Mouse (Mus musculus): ENCODE measurements around the gene Tgoln1. TPM values are rescaled to one million over a fixed set of nuclear protein-coding genes. Genes with fewer than 3 reads are reported as not detected.
A peak's percentile ranks its signal among the peaks of the same experiment; 100 is the strongest.

The Tgoln1 gene
- polyA plus RNA-seq, 1 experiment from 2014 or later, result 46.3 TPM

DNA sequence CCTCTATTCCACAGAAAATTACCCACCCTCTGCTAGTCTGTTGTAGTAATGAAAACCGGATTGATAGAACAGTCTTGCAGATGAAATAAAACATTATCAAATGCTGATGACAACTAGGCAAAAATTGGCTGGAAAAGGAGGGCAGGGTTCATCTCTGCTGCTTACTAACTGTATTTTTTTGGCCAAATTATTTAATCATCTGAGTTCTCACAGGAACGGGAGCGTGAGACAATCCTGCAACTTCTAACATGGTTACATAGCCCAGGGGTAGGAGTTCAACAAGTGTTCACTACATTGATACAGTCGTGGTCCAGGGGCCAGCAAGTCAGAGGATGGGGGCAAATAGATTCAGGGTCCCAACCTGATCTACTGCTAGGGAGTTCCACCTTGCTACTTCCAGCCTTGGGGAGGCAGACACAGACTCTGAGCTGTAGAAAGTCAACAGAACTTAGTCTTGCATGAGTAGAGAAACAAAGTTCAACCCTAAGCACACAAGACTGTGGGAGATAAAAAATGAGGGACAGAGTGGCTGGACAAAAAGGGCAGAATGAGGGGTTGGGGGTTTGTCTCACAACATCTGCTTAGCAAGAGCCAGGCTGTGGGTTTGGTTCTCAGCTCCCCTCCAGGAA, 33.5 kb downstream of the Tgoln1 start:
- Histone ChIP-seq H3K4me1 (ENCODE audit: insufficient read depth, low read length) (no peaks in the 10 kb centered on the region), H3K9me3 (ENCODE audit: low read length) (no peaks in the 10 kb centered on the region), H3K4me2 (replicated peaks; ENCODE audit: low read depth, low read length) (no peak overlapping the region), H3K27ac (ENCODE audit: low read length) (no peak overlapping the region), H3K27me3 (ENCODE audit: insufficient read depth, low read length) (no peaks in the 10 kb centered on the region), H3K36me3 (ENCODE audit: insufficient read depth, low read length) (0 out of 2 replicates have a peak, but pooled peaks cover 3% of the 10 kb centered on the region), H3K9ac (replicated peaks; ENCODE audit: low read length) (no peak overlapping the region), H3K4me3 (ENCODE audit: low read length) (no peak overlapping the region)
- 83% methylated on average over 4 of the region's 4 CpGs for WGBS
- ATAC-seq (ENCODE audit: low FRiP score, low TSS enrichment), result no peak

DNA sequence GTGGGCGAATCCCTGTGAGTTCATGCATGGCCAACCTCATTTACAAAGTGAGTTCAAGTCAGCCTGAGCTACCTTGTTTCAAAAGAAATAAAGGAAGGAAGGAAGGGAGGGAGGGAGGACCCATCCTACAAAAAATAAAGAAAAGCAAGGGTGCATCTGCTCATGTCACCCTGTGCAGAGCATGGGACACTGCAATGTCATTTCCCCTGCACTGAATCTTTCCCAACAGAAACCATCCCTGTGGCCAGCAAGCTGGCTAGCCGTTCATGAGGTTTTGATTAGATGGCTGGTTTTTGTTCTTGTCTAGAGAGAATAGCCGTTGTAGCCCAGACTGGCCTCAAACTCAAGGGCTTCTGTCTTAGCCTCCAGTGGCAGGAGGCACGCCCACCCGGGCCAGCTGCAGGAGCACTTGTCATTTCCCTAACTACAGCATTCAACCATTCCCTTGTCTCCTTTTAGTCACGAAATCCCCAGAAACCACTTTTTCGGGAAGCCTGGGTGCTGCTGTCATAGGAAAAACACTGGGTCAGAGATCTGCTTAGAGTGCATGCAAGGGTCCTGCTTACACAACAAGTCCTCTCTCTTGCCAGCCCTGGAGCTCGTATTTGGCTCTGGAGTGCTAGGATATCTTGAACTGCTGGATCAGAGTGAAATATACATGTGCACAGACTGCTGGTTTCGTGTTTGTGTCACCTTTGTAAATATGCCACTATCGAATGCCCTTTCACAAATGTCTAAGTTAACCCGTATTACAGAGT, 35.0 kb downstream of the Tgoln1 start:
- 76% methylated on average over 11 of the region's 11 CpGs for WGBS
- no peaks in the 10 kb centered on the region for H3K4me1 ChIP-seq (ENCODE audit: insufficient read depth, low read length)
- no peak overlapping the region for H3K27ac ChIP-seq (ENCODE audit: low read length)
- H3K9ac ChIP-seq (replicated peaks; ENCODE audit: low read length), result no peak overlapping the region
- no peak overlapping the region for H3K4me3 ChIP-seq (ENCODE audit: low read length)
- H3K36me3 ChIP-seq (ENCODE audit: insufficient read depth, low read length), result 0 out of 2 replicates have a peak, but pooled peaks cover 2% of the 10 kb centered on the region
- no peak for ATAC-seq (ENCODE audit: low FRiP score, low TSS enrichment)
- H3K9me3 ChIP-seq (ENCODE audit: low read length), result no peaks in the 10 kb centered on the region
- H3K4me2 ChIP-seq (replicated peaks; ENCODE audit: low read depth, low read length), result no peak overlapping the region
- no peaks in the 10 kb centered on the region for H3K27me3 ChIP-seq (ENCODE audit: insufficient read depth, low read length)

DNA sequence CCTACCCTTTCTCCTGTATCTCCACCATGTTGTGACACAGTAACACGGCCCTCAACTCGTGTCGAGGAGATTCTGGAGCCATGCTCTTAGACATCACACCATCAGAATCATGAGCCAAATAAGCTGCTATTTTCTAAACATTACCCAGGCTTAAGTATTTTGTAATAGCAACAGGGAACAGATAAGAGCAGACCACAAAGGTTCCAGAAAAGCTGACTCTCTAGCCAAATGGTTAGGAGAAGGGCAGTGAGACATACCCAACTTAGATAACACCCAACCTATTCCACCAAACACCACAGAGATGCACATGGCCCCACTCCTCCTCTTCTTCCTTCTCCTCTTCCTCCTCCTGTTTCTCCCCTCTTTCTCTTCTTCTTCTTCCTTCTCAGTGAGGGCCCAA, 40.8 kb downstream of the Tgoln1 start:
- H3K27ac ChIP-seq (ENCODE audit: low read length), result no peak overlapping the region

DNA sequence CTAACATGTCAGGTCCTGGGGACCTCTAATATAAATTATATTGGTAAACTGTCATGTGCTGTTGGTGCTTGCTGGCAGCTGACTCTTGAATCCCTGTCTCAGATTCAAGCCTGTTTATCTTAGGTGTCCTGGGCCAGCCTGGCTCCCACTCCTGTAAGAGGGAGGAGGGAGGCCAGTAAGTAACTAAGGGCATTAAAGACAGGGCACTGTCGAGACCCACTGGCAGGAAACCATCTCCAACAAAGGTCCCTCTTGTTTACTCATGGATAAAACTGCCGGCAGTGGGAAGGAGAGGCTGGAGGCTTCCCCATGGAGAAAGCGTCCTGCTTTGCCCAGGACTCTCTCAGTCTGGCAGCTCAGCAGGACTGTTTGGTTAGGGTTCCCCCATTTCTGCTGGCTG, 45.0 kb downstream of the Tgoln1 start:
- Histone ChIP-seq H3K27ac (ENCODE audit: low read length) (no peak overlapping the region), H3K27me3 (ENCODE audit: insufficient read depth, low read length) (no peaks in the 10 kb centered on the region), H3K9me3 (ENCODE audit: low read length) (no peaks in the 10 kb centered on the region), H3K4me1 (ENCODE audit: insufficient read depth, low read length) (no peaks in the 10 kb centered on the region), H3K4me2 (replicated peaks; ENCODE audit: low read depth, low read length) (no peak overlapping the region), H3K9ac (replicated peaks; ENCODE audit: low read length) (no peak overlapping the region), H3K4me3 (ENCODE audit: low read length) (no peak overlapping the region), H3K36me3 (ENCODE audit: insufficient read depth, low read length) (peaks cover 7% of the 10 kb centered on the region)
- no peak for ATAC-seq (ENCODE audit: low FRiP score, low TSS enrichment)
- 46% methylated on average over 3 of the region's 3 CpGs for WGBS

More for the DNA sequence above, 40.8 kb downstream of the Tgoln1 start:
- peaks cover 9% of the 10 kb centered on the region for H3K36me3 ChIP-seq (ENCODE audit: insufficient read depth, low read length)
- no peak overlapping the region for H3K9ac ChIP-seq (replicated peaks; ENCODE audit: low read length)
- no peaks in the 10 kb centered on the region for H3K27me3 ChIP-seq (ENCODE audit: insufficient read depth, low read length)
- H3K4me3 ChIP-seq (ENCODE audit: low read length), result no peak overlapping the region
- no peak overlapping the region for H3K4me2 ChIP-seq (replicated peaks; ENCODE audit: low read depth, low read length)
- H3K9me3 ChIP-seq (ENCODE audit: low read length), result no peaks in the 10 kb centered on the region
- ATAC-seq (ENCODE audit: low FRiP score, low TSS enrichment), result no peak
- H3K4me1 ChIP-seq (ENCODE audit: insufficient read depth, low read length), result no peaks in the 10 kb centered on the region
- WGBS, result 96% methylated on average over 3 of the region's 3 CpGs

DNA sequence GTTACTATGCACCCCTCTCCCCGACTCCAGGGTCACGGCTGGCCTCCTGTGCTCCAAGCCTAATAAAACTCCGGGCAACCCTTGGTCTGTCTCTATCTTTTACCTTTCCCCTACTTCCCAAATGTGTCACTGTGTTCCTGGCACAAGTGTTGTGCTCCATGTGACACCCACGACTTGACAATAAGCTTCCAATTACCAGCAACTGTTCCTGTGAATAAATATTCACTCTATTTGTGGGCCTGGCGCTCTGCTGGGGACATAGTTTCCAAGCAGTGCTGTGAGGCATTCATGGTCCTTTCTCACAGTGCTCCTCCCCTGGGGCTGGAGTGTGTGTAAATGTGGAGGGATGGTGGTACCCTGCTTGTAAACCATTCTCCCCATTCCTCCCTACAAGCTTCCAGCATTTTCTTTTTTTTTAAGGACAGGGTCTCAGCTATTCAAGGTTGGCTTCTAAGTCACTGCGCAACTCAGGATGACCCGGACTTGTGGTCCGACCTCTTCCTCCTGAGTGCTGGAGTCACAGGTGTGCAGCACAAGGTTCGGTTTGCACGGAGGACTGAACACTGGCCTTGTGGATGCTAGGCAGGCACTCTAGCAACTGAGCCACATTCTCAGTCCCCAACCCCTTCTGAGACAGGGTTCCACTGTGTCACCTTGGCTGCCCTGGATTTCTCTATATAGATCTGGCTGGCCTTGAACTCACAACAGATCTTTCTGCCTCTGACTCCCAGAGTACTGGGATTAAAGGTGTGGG, 46.0 kb downstream of the Tgoln1 start:
- H3K4me3 ChIP-seq (ENCODE audit: low read length), result no peak overlapping the region

DNA sequence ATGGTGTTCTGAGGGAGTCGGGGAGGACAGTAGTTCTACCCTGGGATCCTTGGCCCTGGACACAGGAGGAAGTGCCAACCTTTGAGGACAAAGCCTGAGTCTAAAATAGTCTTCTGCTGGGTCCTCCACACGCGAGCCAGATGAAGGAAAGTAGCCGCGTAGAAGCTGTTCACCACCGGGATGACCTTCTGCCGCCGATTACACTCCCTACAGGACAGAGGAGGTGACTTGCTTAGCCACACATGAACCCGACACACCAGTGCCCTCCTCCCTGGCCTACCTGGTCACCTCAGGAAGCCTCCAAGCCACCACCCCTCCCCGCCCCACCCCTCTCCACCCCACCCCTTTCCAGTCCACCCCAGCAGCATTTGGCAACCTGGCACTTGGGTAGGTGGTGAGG, 48.1 kb downstream of the Tgoln1 start:
- no peak overlapping the region for H3K4me3 ChIP-seq (ENCODE audit: low read length)
- ATAC-seq (ENCODE audit: low FRiP score, low TSS enrichment), result no peak
- WGBS, result 88% methylated on average over 10 of the region's 10 CpGs
- H3K27ac ChIP-seq (ENCODE audit: low read length), result no peak overlapping the region
- no peaks in the 10 kb centered on the region for H3K9me3 ChIP-seq (ENCODE audit: low read length)
- H3K4me1 ChIP-seq (ENCODE audit: insufficient read depth, low read length), result peaks cover 8% of the 10 kb centered on the region; the same call in 1 of the 2 replicates
- no peak overlapping the region for H3K4me2 ChIP-seq (replicated peaks; ENCODE audit: low read depth, low read length)
- no peaks in the 10 kb centered on the region for H3K27me3 ChIP-seq (ENCODE audit: insufficient read depth, low read length)
- H3K36me3 ChIP-seq (ENCODE audit: insufficient read depth, low read length), result 0 out of 2 replicates have a peak, but pooled peaks cover 3% of the 10 kb centered on the region
- no peak overlapping the region for H3K9ac ChIP-seq (replicated peaks; ENCODE audit: low read length)

More for the DNA sequence above, 46.0 kb downstream of the Tgoln1 start:
- no peak for ATAC-seq (ENCODE audit: low FRiP score, low TSS enrichment)
- Histone ChIP-seq H3K4me2 (replicated peaks; ENCODE audit: low read depth, low read length) (no peak overlapping the region), H3K9ac (replicated peaks; ENCODE audit: low read length) (no peak overlapping the region), H3K27ac (ENCODE audit: low read length) (no peak overlapping the region), H3K27me3 (ENCODE audit: insufficient read depth, low read length) (no peaks in the 10 kb centered on the region), H3K36me3 (ENCODE audit: insufficient read depth, low read length) (peaks cover 7% of the 10 kb centered on the region), H3K4me1 (ENCODE audit: insufficient read depth, low read length) (0 out of 2 replicates have a peak, but pooled peaks cover 2% of the 10 kb centered on the region), H3K9me3 (ENCODE audit: low read length) (no peaks in the 10 kb centered on the region)
- WGBS, result 82% methylated on average over 10 of the region's 10 CpGs

DNA sequence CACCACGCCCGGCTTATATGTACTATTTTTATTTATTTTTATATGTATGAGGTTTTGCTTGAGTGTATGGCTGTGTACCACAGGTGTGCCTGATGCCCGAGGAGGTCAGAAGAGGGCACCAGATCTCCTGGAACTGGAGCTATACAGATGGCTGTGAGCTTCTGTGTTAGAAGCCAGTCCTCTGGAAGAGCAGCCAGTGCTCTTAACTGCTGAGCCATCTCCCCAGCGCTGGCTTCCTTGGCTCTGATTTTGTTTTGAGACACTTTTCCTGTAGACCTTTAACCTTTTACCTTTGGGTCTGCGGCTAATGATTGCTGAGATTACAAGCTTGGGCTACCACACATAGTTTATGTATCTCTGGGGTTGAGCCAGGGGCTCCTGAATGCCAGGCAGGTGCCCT, 49.3 kb downstream of the Tgoln1 start:
- Histone ChIP-seq H3K4me2 (replicated peaks; ENCODE audit: low read depth, low read length) (no peak overlapping the region), H3K36me3 (ENCODE audit: insufficient read depth, low read length) (no peaks in the 10 kb centered on the region), H3K9ac (replicated peaks; ENCODE audit: low read length) (no peak overlapping the region), H3K27ac (ENCODE audit: low read length) (no peak overlapping the region), H3K4me3 (ENCODE audit: low read length) (no peak overlapping the region), H3K9me3 (ENCODE audit: low read length) (no peaks in the 10 kb centered on the region), H3K27me3 (ENCODE audit: insufficient read depth, low read length) (no peaks in the 10 kb centered on the region), H3K4me1 (ENCODE audit: insufficient read depth, low read length) (peaks cover 16% of the 10 kb centered on the region; the same call in 1 of the 2 replicates)
- no peak for ATAC-seq (ENCODE audit: low FRiP score, low TSS enrichment)
- WGBS, result 82% methylated on average over 5 of the region's 5 CpGs

DNA sequence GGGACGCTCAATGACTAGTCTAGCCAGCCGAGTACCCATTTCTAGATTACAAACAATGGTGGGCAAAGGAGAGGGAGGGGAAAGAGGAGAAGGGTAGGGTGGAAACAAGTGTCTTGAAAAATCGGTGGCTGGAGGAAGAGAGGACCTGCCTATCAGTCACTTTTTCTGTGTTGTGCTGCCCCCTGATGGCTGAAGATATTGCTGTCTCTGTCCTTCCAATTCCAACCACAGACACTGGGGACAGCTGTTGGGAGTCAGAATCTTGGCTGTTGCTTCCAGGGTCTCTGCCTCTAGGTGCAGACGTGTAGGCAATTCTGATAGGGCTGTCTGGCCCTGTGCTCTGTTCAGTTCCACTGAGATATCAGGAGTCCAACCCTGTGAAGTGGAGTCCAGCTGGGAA, 50.8 kb downstream of the Tgoln1 start:
- Histone ChIP-seq H3K36me3 (ENCODE audit: insufficient read depth, low read length) (no peaks in the 10 kb centered on the region; the same call in 1 of the 2 replicates), H3K4me1 (ENCODE audit: insufficient read depth, low read length) (peaks cover 16% of the 10 kb centered on the region; the same call in 1 of the 2 replicates), H3K9ac (replicated peaks; ENCODE audit: low read length) (peak overlapping the region; percentile 55), H3K27ac (ENCODE audit: low read length) (no peak overlapping the region; the same call in 1 of the 2 replicates), H3K4me2 (replicated peaks; ENCODE audit: low read depth, low read length) (no peak overlapping the region; the same call in 1 of the 2 replicates), H3K4me3 (ENCODE audit: low read length) (no peak overlapping the region), H3K27me3 (ENCODE audit: insufficient read depth, low read length) (no peaks in the 10 kb centered on the region), H3K9me3 (ENCODE audit: low read length) (no peaks in the 10 kb centered on the region)
- peak; percentile 79 for ATAC-seq (ENCODE audit: low FRiP score, low TSS enrichment)
- WGBS, result 6% methylated on average over 4 of the region's 4 CpGs

DNA sequence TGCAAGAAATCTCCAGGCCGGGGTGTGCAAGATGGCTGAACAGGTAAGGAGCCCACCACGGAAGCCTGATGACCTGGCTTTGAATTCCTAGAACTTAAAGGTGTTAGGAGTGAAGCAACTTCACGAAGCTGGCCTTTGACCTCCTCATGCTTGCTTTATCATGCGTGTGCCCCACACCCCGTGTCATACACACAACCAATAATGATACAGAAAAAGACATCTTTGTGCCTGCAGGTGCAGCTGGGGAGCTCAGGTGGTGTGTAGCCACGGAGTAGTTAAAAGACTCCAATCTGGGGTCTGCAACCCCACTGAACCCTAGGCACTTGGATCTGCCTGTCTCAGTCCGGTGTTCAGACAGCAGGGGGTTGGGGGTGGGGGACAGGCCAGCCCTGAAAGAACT, 51.3 kb downstream of the Tgoln1 start:
- Histone ChIP-seq H3K27ac (ENCODE audit: low read length) (no peak overlapping the region; the same call in 1 of the 2 replicates), H3K9me3 (ENCODE audit: low read length) (no peaks in the 10 kb centered on the region), H3K9ac (replicated peaks; ENCODE audit: low read length) (peak overlapping the region; percentile 55), H3K4me2 (replicated peaks; ENCODE audit: low read depth, low read length) (no peak overlapping the region; the same call in 1 of the 2 replicates), H3K27me3 (ENCODE audit: insufficient read depth, low read length) (no peaks in the 10 kb centered on the region), H3K36me3 (ENCODE audit: insufficient read depth, low read length) (no peaks in the 10 kb centered on the region; the same call in 1 of the 2 replicates), H3K4me3 (ENCODE audit: low read length) (no peak overlapping the region), H3K4me1 (ENCODE audit: insufficient read depth, low read length) (peaks cover 16% of the 10 kb centered on the region; the same call in 1 of the 2 replicates)
- peak; percentile 14; the same call in 1 of the 2 replicates for ATAC-seq (ENCODE audit: low FRiP score, low TSS enrichment)
- WGBS, result 69% methylated on average over 7 of the region's 7 CpGs

Measured in kidney, embryonic 16.5 days (tissue).